Mouse (Mus musculus) frontal cortex, adult (tissue): ENCODE measurements around the gene Dynlrb1.
A peak's percentile ranks its signal among the peaks of the same experiment; 100 is the strongest.

Experiments
- ATAC-seq: cut with Nextera tagmentation; 2 replicates; pipeline ENCODE4 v1.9.2; 2017; ENCODE audit warnings: mild to moderate bottlenecking, moderate library complexity, mixed read lengths; ENCODE audit not compliant: low TSS enrichment

The Dynlrb1 gene

DNA sequence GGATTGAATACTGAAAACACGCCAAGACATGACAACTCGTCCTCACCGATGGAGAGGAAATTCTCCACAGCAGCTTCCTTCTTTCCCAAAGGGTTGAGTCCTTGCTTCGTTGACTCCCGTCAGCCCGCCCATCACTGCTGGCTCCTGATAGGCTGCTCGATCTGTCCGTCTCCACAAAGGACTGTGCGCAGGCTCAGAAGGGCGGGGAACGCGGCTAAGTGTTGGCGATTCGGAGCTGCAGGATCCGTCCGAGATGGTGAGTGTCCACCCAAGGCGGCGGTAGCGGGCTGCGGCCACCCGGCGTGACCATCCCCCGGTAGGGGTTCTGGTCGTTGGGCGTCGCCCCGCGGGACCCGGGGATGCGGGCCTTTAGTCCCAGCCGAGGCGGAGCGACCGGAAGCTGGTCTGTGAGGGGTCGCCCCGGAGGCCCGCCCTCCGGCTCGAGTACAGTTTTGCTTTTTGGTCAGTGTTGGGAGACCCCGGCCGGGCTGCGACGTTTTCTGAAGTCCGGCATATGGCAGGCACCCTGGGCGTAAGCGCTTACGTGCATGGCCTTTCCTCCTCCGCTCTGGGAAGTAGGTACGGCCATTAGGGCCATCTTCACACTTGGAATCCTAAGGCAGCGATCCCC, at the start of gene Dynlrb1:
Gene Dynlrb1, plus strand, starts transcription at position 172 of the 631 bp plus-strand sequence.
- peak; percentile 99 for ATAC-seq

DNA sequence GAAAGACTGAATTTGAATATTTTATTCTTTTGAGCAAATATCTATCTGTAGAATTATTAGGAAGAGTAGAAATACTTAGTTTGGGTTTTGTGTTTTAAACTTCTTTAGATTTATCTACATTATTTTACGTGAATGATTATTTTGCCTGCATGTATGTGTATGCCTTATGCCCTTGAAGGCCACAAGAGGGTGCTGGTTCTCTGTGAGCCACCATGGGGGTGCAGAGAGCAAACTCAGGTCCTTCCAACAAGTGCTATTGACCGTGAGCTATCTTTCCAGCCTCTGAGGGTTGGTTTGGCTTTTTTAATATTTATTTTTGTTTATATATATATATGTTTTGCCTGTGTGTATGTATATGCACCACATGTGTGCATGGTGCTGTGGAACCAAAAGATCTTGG, 28.9 kb upstream of the Dynlrb1 start:
- ATAC-seq, result no peak

DNA sequence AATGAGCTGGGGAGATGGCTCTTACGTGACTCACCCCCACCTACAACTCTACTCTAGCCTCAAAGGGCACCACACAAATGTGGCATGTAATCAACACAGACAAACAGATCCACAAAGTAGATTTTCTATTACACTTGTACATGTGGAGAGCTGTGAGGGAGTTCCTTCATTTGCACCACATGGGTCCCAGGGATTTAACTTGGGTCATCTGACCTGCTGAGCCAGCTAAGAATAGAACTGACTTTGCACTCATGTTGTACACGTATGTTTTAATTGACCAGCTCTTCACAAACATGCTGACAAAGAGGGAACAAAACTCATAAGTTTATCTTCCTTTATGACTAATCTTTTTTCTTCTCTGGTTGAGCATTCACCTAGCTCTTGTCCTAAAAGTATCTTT, 13.2 kb upstream of the Dynlrb1 start:
- ATAC-seq, result no peak

DNA sequence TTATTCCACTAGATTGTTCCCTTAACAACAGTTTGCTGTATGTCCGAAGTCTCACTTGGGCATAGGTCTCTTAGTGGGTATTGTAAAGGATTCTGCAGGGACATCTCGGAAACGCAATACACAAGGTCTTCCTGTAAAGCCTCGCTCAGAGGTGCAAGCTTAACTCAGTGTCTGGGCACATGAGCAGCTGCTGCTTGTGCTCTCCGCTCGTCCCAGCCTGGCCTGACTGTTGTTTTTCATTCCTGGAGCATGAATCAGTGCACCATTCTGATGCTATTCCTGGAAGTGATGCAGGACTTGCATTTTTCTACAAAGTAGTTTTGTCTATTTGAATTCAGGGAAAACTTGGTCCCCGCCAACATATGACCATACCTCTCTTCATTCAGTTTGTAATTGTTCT, 11.6 kb upstream of the Dynlrb1 start:
- ATAC-seq, result peak; percentile 77; the same call in 1 of the 2 replicates

DNA sequence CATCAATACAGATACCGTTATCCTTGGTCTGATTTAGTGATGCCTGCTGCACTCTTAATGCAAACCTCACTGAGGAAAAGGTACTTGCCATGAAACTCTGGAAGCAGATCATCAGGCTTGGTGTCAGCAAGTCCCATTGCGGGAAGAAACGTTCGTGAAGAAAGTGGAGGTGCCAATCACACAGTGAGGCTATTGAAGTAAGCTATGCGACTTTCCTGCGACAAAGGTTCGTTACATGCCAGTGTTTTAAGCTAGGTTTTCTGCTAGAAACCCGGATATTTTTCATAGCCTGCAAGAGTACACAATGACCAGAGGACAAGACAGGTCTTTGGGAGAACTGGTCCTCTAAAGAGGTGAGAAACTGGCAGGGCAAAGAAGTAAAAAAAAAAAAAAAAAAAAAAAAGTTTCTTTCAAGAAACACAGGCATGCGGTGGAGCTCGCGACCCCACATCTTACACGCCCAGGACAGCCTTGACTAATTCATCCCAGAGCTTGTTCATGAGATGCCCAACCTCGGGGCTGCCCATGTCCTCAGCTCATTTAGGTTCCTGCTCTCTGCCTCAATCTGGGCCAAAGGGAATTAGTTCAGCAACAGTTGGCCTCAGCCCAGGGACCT, 479 bp upstream of the Dynlrb1 start:
- peak; percentile 88 for ATAC-seq

DNA sequence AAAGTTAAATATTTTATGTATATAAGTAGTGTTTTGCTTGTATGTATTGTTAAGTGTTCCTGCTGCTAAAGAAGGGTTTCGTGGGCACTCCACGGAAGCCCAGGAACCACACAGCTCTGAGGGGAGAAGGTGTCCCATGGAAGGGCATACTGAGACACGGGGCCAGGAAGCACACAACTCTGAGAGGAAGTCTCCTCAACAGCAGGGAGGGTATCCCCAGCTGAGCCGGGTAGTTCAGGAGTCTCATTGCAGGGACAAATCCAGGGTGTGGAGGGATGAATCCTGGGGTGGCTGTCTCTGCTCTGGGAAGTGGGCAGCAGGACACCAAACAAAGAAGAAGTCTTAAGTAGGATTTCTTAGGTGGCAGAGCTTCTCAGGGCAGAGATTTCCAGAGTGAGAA, 943 bp downstream of the Dynlrb1 start:
- no peak for ATAC-seq

DNA sequence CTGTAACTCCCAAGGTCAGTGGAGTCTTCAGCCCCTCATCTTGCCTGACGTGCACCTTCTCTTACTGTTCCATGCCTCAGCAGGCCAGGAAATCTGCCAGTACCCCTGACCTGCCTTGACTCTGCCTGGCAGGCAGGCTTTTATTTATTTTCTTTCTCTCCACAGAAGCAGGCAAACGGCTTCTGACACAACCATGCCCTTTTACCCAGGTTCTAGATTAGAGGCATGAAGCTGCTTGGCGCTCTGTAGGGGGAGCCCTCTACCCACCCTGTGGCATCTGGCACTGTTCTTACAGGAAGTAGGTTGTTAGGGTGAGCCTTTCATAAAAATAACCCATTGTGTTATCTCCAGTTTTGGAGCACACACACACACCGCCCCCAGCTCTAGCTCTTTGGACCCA, 4.6 kb downstream of the Dynlrb1 start:
- no peak for ATAC-seq

DNA sequence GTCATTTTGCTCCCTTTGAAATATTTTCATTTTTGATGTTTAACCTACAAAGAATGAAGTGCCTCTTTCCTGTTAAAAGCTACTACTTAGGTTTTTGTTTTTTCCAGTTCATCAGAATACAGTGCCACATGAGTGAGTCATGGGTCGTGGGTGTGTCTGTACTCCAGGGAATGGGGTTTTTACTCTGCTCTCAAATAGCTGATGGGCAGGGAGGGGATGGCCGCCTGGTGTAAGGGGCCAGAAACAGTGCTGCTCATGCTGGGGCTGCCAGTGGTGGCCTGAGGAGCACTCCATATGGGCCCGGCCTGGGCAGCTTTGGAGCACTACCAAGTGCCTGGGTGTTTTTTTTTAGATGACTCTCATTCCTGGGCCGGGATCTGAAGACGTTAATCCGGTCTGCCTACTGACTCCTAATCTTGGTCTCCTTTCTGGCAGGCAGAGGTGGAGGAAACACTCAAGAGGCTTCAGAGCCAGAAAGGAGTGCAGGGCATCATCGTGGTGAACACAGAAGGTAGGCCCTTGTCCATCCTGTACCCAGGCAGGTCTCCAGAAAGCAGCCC, 6.0 kb downstream of the Dynlrb1 start:
- peak; percentile 79 for ATAC-seq

DNA sequence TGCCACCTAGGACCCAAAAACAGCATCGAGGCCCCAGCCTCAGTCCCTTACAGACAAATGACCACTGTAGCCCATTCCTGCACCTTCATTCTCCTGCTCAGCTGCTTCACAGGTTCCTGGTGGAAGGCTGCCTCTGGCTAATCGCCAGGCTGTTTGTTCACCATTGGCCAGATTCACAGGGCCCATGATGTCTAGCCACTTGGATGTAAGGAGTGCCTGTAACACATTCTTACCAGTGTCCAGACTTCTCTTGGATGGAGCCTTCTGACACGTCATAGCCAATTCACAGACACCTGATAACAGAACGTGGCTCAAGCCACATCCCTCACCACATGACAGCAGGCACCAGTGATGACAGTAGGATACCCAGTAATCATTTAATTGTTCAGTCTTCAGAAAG, 9.9 kb downstream of the Dynlrb1 start:
- no peak for ATAC-seq

DNA sequence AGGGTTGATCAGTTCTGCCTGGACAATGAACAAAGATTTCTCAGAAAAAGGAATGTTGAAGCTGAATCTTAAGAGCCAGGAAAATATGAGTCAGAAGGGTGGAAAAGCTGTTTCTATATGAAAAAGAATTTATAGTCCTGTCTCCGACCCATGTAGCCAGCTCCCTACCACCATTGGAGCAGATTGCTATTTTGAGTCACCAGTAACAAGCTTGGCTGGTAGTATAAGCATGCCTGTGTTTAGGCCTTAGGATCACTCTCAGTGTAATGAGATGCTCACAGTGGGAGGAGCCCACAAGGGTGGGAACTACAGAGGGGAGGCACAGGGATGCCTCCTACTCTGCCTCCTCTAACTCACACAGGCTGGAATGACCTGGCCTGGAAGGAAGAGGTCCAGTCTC, 11.9 kb downstream of the Dynlrb1 start:
- ATAC-seq, result no peak

DNA sequence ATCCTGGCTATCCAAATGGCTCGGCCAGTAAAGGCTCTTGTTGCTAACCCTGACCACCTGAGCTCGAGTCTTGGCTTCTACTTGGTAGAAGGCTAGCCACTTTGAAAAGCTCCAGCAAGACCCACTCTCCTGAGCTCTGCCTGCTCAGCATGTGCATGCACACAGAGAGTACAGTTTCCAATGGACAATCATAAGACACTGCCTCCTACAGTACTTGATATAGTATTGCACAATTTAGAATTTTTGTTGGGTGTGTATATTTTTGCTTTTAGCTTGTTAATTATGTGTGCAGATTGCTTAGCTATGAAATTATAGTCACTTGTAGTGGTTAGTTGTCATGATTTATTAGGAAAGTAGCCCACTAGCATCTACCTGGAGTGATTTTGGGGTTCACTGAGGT, 12.4 kb downstream of the Dynlrb1 start:
- no peak for ATAC-seq

DNA sequence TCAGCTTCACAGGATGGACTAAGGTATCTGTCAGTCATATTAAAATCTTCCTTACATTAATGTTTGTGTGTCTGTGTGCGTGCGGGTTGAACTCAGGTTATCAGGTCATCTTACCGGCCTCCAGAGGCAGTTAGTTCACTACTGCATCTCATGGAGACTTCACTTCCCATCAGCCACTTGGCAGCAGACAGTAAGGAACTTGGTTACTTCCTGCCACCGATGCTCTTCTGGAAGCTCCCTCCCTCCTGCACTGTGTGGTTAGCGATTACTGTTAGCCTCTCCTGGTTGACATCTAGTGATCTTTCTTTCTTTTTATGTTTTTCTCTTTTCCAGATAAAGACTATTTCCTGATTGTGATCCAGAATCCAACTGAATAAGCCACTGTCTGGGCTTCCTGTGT, 13.3 kb downstream of the Dynlrb1 start:
- no peak for ATAC-seq

DNA sequence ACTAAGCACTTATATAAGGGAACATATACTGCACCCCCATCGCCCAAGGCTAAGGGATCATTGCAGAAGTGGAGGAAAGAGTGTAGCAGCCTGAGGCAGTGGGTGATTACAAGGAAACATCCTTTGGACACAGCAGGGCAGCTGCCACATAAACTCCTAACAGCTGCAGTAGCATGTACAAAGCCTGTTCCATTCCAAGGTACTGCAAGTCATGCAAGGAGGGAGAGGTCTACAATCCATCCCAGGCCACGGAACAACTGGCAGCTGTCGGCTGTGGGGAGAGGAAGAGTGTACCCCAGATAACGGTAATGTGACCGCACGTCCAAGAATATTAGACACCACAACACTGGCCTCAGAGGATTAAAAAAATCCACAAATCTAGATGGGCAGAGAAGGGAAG, 29.2 kb downstream of the Dynlrb1 start:
- no peak for ATAC-seq

DNA sequence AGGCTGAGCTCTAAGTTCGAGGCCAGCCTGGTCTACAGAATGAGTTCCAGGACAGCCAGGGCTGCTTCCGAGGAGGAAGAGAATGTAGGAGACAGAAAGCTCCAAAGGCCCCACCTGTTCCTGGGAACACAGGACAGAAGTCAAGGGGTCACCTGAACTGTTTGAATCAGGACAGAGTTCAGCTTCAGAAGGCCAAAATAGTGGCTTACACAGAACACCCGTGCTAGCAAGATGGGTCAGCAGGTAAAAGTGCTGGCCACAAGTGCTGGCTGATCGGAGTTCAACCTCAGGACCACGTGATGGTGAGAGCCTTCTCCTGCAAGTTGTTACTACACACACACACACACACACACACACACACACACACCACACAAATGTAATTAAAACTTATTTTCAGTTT, 30.6 kb downstream of the Dynlrb1 start:
- ATAC-seq, result no peak

DNA sequence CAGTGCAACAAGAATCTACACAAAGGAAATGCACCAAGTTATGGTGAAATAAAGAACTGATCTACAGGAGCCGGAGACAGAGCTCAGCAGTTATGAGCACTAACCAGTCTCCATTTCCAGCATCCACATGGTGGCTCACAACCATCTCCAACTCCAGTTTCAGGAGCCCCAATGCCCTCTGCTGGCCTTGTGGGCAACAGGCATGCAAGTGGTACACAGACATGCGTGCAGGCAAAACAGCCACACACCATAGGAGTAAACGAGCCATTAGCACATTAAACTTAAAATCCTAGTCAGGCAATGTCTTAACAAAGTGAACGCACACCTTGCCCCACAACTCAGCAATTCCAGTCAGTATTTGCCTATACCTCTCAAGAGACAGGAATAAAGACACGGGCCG, 35.6 kb downstream of the Dynlrb1 start:
- no peak for ATAC-seq

DNA sequence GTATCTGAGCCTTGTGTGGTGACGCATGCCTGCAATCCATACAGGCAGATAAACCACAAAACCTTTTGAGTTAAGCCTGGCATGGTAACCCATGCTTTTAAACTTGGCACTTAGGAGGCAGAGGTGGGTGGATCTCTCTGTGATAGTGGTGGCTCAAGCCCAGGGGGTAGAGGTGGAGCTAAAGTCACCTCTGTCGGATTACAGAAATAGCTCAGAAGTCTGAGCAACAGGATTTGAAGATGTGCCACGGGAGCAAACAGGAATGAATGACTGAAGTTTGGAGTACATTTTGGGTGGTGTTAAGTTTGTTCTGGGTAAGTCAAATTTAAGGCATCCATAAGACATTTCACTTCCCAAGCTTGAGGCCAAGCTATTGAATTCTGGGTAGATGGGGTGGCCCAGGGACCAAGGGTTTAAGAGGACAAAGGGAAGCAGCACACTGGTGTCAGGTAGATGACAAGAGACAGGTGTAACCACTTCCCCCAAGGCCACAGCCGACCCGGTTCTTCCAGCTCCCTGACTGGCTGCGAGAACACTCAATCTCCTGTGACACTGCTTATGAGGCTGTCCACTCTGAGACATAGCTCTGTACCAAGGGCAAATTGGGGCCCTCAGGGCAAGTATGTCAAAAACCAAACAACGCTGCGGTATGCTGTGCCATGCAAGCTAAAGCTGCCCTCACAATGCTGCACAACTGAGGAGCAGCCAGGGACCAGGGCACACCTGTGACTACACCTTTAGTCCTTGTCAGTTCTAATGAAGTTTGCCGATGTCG, 36.2 kb downstream of the Dynlrb1 start:
- no peak for ATAC-seq

DNA sequence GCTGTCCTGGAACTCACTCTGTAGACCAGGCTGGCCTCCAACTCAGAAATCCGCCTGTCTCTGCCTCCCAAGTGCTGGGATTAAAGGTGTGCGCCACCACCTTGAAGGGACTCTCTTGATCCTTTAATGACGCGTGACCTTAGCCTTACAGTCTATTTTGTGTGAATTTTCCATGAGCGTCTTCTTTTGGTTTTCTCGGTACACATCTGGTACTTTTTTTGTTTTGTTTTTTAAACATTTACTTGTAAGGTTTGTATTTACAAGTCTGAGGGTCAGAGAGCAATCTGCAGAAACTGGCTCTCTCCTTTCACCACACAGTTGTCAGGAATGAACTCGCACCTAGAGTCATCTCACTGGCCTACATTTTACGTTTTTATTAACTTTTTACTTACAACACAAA, 37.3 kb downstream of the Dynlrb1 start:
- ATAC-seq, result no peak

DNA sequence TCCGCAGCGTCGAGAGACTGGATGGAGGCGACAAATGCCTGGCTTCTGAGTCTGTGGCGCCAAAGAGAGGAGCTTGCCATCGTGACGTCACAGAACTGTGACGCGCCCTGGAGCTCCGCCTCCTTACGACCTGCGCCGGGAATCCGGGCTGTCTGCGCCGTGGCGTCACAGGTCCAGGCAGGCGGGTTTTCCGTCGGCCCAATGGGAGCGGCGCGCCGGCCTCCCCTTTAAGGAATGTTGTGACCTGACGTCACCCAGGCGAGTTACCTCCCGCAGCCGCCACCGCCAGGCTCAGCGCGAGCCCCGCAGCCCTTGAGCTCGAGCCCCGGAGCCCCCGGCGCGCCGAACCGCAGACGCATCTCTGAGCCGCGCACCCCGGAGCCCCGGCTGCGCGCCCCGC, 39.9 kb downstream of the Dynlrb1 start, which contains the start of gene Map1lc3a:
Gene Map1lc3a, plus strand, starts transcription at position 103 of the 400 bp plus-strand sequence.
- ATAC-seq, result peak; percentile 88

DNA sequence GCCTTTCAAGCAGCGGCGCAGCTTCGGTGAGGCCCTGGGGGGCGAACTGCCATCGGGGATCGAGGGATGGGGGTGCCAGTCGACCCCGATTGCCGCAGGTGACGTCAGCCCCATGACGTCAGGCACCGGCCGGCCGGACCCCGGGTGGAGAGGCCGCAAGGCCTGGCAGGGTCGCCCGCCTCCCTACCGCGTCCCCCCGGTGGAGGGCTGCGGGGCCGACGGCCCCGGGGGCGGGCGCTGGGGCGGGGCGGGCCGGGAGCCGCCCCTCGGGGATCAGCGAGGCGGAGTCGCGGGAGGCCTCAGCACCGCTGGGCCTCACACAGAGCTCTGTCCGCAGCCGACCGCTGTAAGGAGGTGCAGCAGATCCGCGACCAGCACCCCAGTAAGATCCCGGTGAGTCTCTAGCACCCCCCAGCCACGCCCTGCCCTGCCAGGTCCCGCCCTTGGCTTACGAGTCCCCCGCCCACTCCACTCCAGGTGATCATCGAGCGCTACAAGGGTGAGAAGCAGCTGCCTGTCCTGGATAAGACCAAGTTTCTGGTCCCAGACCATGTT, 40.4 kb downstream of the Dynlrb1 start:
- ATAC-seq, result peak; percentile 48

DNA sequence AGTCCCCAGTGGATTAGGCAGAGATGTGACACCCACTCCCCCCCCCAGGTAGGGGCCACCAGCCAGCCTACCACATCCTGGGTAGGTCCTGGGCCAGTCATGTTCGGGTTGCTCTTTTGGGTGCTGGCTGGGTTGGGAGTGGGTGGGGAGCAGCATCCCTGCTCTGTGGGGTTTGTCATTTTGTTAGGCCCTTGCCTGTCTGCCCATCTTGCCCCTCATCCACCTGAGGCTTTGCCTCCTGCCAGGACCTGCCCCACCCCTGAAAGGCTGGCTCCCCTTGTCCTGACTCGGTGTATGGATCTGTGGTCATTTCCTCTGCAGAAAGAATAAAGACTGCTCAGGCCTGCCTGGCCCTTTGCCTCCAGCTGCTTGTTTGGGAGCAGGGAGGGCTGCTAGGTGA, 41.4 kb downstream of the Dynlrb1 start:
- no peak for ATAC-seq

DNA sequence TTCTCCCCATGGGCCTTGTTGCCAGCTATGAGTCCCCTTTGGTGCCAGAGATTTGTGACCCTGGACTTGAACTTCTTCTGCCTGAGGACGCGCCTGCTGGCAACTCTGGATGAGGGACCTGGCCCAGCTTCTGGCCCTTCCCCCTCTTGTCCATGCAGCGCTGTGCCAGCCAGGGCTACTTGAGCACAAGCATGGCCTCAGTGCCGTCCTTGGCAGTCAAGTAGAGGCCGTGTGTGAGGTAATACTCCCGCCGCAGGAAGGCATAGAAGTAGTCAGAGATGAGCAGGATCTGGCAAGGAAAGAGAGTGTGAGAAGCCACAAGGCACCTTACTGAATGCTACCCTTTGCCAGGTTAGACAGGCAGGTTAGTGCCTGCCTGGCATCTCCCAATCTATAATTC, 42.0 kb downstream of the Dynlrb1 start:
- ATAC-seq, result no peak

DNA sequence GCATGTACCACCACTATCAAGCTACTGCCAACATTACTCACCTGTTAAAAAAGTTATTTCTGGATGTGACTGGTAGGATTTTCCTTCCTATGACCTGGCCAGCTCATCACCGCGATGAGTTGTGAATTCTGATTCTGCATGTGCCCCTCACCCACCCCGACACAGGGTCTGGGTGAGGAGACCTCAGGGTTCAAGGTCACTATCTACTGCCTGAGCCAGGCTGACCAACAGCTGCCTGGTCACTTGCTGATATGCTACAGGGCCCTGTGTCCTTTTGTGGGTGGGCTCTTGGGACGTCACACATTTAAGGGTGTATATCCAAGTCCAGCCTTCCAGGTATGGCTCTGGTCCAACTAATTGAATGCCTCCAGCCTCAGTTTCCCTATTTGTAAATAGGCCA, 42.8 kb downstream of the Dynlrb1 start:
- no peak for ATAC-seq
